Mouse (Mus musculus) neural tube, embryonic 11.5 days (tissue): ENCODE data around the gene Trim46. TPM values are rescaled to one million over a fixed set of nuclear protein-coding genes. Genes with fewer than 3 reads are reported as not detected.

Experiments
- ATAC-seq: fragments of 200-750 bp; cut with Nextera tagmentation; 2 replicates; pipeline ENCODE4 v1.8.0; 2017; ENCODE audit warnings: moderate number of reproducible peaks, mild to moderate bottlenecking, moderate TSS enrichment, moderate library complexity; ENCODE audit not compliant: insufficient read depth, low FRiP score, low TSS enrichment
- DNase-seq: peaks from one replicate; pipeline ENCODE4 v3.0.0-alpha.2; 2015; ENCODE audit warnings: low spot score
- H3K27ac ChIP-seq: fragments of 300-500 bp; sonication (generic); 2 replicates; pipeline ENCODE4 v1.5.1; 2014; ENCODE audit warnings: low read depth, mild to moderate bottlenecking, low read length
- H3K27me3 ChIP-seq: fragments of 300-500 bp; sonication (generic); 2 replicates; pipeline ENCODE4 v1.6.1; 2014; ENCODE audit warnings: mild to moderate bottlenecking, low read length, mixed read lengths; ENCODE audit not compliant: control insufficient read depth, insufficient read depth
- H3K36me3 ChIP-seq: fragments of 300-500 bp; sonication (generic); 2 replicates; pipeline ENCODE4 v1.6.1; 2014; ENCODE audit warnings: mild to moderate bottlenecking, low read length, moderate library complexity, mixed read lengths; ENCODE audit not compliant: control insufficient read depth, insufficient read depth
- H3K4me1 ChIP-seq: fragments of 300-500 bp; sonication (generic); 2 replicates; pipeline ENCODE4 v1.6.1; 2014; ENCODE audit warnings: low read length, mixed read lengths; ENCODE audit not compliant: control insufficient read depth, insufficient read depth
- H3K4me2 ChIP-seq: fragments of 300-500 bp; sonication (generic); 2 replicates; pipeline ENCODE4 v1.6.1; 2014; ENCODE audit warnings: low read depth, mild to moderate bottlenecking, moderate library complexity
- H3K4me3 ChIP-seq: fragments of 300-500 bp; sonication (generic); 2 replicates; pipeline ENCODE4 v1.5.1; 2014; ENCODE audit warnings: low read depth, low read length
- H3K9ac ChIP-seq: fragments of 300-500 bp; sonication (generic); 2 replicates; pipeline ENCODE4 v1.6.1; 2014; ENCODE audit warnings: mild to moderate bottlenecking, low read length
- H3K9me3 ChIP-seq: fragments of 300-500 bp; sonication (generic); 2 replicates; pipeline ENCODE4 v1.6.1; 2016; ENCODE audit warnings: low read length; ENCODE audit not compliant: control insufficient read depth
- WGBS: fragments of 180-500 bp; shearing (Covaris S2); extraction: QIAGEN DNeasy Blood & Tissue Kit; methylation state at CpG from one replicate; pipeline ENCODE4 v1.1.7; 2014; 5-methylcytosine and 5-hydroxymethylcytosine counted together
- microRNA counts: library from miRNA; unstranded; fragments of <30 nt; microRNA quantifications from one replicate; lab custom pipeline; 2015
- microRNA-seq: library from miRNA; unstranded; fragments of <30 nt; microRNA quantifications from one replicate; pipeline ENCODE4, GENCODE M21; 2016
- polyA plus RNA-seq: library from polyadenylated mRNA; unstranded; fragments of >200 nt; fragmentation: Nextera tagmentation; extraction: Ambion mirVana; gene quantifications from 2 replicates; pipeline ENCODE4 v1.2.1, GENCODE M21; 2014

Gene Trim46
- polyA plus RNA-seq, 1 experiment from 2014 or later = 12.8 TPM

DNA sequence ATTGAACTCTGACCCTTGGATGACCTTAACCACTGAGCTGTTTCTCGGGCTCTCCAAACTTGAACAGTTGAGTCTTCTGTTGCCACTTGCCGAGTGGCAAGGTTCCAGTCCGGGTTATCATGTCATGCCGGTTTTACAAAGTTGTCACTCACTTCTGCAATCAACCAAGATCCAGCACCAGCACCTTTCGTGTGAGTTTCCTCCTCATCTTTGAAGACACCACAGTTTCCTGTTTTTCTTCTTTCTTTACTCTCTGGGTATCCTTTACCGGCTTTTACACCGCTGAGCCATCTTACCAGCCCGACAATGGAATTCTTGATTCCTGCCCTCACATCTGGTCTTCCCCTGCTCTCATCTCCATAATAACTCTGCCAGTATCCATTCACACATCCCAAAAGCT, 55.7 kb downstream of the Trim46 start:
- Histone ChIP-seq H3K27ac (no peak overlapping the region), H3K4me2 (no peak overlapping the region), H3K36me3 (peaks cover 2% of the 10 kb centered on the region; the same call in 1 of the 2 replicates), H3K4me3 (no peak overlapping the region), H3K4me1 (no peaks in the 10 kb centered on the region), H3K9ac (no peak overlapping the region), H3K9me3 (no peaks in the 10 kb centered on the region), H3K27me3 (no peaks in the 10 kb centered on the region)
- WGBS = 80% methylated on average over 8 of the region's 8 CpGs
- DNase-seq (no peak), ATAC-seq (no peak)

DNA sequence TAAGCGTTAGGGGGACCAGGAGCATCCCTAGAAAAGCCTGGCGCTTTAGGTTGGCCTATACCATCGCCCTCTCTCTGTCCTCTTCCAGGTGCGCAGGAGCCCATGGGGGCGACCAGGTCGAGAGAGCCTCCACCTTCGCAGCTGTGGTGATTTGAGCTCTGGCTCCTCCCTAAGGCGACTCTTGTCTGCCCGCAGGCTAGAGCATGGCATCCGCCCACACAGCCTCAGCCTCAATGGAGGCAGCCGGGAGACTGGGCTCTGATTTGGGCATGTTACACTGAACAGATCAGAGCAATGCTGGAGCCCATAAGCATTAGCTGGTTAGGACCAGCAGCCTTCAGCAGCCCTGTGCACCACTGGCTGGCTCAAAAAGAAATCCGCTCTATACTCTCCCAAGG, 57.6 kb downstream of the Trim46 start:
- no peak for DNase-seq
- ATAC-seq = no peak
- Histone ChIP-seq H3K36me3 (peaks cover 2% of the 10 kb centered on the region; the same call in 1 of the 2 replicates), H3K27me3 (no peaks in the 10 kb centered on the region), H3K4me1 (peaks cover 13% of the 10 kb centered on the region; the same call in 1 of the 2 replicates), H3K4me3 (no peak overlapping the region), H3K9ac (no peak overlapping the region), H3K27ac (no peak overlapping the region), H3K9me3 (no peaks in the 10 kb centered on the region), H3K4me2 (no peak overlapping the region)
- 74% methylated on average over 12 of the region's 12 CpGs for WGBS

DNA sequence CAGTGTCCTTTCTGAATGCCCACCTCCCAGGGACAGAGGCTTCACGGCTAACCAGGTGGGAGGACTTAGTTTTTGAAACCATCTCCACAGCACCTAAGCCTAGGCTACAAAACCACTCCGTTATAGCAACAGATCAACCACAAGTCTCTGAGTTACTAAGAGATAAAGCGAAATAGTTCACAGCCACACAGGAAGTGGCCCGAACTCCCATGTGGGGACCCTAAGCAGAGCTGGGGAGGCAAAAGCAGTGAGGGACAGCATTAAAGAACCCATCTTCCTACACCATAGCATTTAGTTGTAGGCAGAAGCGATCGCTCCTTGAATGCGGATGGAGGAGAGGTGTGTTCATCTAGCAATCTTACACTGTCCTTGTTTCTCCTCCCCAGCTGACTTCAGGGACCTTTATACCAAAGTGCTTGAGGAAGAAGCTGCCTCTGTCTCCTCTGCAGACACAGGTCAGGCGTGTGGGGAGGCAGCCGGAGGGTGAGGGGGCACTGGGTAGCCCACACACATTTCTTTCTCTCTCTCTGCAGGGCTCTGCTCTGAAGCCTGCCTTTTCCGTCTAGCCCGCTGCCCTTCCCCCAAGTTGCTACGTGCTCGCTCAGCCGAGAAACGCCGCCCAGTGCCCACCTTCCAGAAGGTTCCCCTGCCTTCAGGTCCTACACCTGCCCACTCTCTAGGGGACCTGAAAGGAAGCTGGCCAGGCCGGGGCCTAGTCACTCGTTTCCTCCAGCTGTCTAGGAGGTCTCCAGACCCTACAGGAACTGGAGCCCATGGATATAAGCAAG, 58.2 kb downstream of the Trim46 start:
- Histone ChIP-seq H3K4me1 (peaks cover 16% of the 10 kb centered on the region; the same call in 1 of the 2 replicates), H3K27me3 (no peaks in the 10 kb centered on the region), H3K9ac (no peak overlapping the region), H3K27ac (no peak overlapping the region), H3K36me3 (peaks cover 2% of the 10 kb centered on the region; the same call in 1 of the 2 replicates), H3K9me3 (no peaks in the 10 kb centered on the region), H3K4me2 (no peak overlapping the region), H3K4me3 (no peak overlapping the region)
- DNase-seq = no peak
- 80% methylated on average over 18 of the region's 18 CpGs for WGBS
- no peak for ATAC-seq

DNA sequence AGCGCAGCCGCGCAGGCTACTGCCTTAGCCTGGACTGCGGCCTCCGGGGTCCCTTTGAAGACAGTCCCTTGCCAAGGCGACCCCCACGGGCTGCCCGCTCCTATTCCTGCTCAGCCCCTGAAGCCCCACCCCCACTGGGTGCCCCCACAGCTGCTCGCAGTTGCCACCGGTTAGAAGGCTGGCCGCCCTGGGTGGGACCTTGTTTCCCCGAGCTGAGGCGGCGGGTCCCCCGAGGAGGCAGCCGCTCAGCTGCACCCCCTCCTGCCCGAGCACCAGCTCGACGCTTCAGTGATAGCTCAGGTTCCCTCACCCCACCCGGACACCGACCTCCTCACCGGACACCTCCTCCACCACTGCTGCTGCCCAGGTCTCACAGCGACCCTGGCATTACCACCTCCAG, 58.9 kb downstream of the Trim46 start:
- Histone ChIP-seq H3K4me2 (no peak overlapping the region), H3K4me1 (peaks cover 16% of the 10 kb centered on the region; the same call in 1 of the 2 replicates), H3K27ac (no peak overlapping the region), H3K9ac (no peak overlapping the region), H3K4me3 (0 out of 2 replicates have a peak overlapping the region, but pooled peaks have one; percentile 1), H3K27me3 (no peaks in the 10 kb centered on the region), H3K36me3 (peaks cover 2% of the 10 kb centered on the region; the same call in 1 of the 2 replicates), H3K9me3 (no peaks in the 10 kb centered on the region)
- DNase-seq = no peak
- WGBS = 42% methylated on average over 23 of the region's 23 CpGs
- ATAC-seq = no peak

MicroRNAs within 50 kb of the gene (microRNA counts, 519-probe panel; counts per million panel counts)
- 4,841 counts per million, percentile 87 among the panel's probes with 10 or more counts for microRNA mmu-miR-92b (lab: Ali Mortazavi, UCI)

Small RNAs within 50 kb of the gene (microRNA-seq; reads per million reads assigned to microRNA genes)
- gene Mir92b = 4,972 reads per million, percentile 92 among the genes with 10 or more reads in this experiment

Other genes with a start within 250 kb of the Trim46 start
- gene Rusc1, start 153.0 kb downstream of the Trim46 start, polyA plus RNA-seq = 39.2 and 48.9 TPM in 2 replicates
- gene Gm43738, start 145.2 kb downstream of the Trim46 start, polyA plus RNA-seq = 0.12 TPM in 1 of 2 replicates, not detected in the other
- 384 TPM in 2 replicates for gene Fdps, start 144.3 kb downstream of the Trim46 start, polyA plus RNA-seq
- gene Pklr, start 110.2 kb downstream of the Trim46 start, polyA plus RNA-seq = 1.5 and 2.4 TPM in 2 replicates
- 5.2 and 7.5 TPM in 2 replicates for gene Hcn3, start 86.1 kb downstream of the Trim46 start, polyA plus RNA-seq
- gene Clk2, start 81.5 kb downstream of the Trim46 start, polyA plus RNA-seq = 26.5 and 32.3 TPM in 2 replicates
- 91.2 and 92.8 TPM in 2 replicates for gene Scamp3, start 68.8 kb downstream of the Trim46 start, polyA plus RNA-seq
- gene Fam189b, start 63.2 kb downstream of the Trim46 start, polyA plus RNA-seq = 32.5 and 36.9 TPM in 2 replicates
- gene Gba, start 43.4 kb downstream of the Trim46 start, polyA plus RNA-seq = 44.4 and 46.5 TPM in 2 replicates
- 26.3 and 26.6 TPM in 2 replicates for gene Thbs3, start 31.1 kb downstream of the Trim46 start, polyA plus RNA-seq
- gene Mtx1, start 19.2 kb downstream of the Trim46 start, polyA plus RNA-seq = 181 and 202 TPM in 2 replicates
- 1.6 and 1.8 TPM in 2 replicates for gene Muc1, start 17.3 kb downstream of the Trim46 start, polyA plus RNA-seq
- gene Krtcap2, start 343 bp downstream of the Trim46 start, polyA plus RNA-seq = 237 and 255 TPM in 2 replicates
- gene Dpm3, start 13.0 kb upstream of the Trim46 start, polyA plus RNA-seq = 86.1 and 88.5 TPM in 2 replicates
- gene Slc50a1, start 24.3 kb upstream of the Trim46 start, polyA plus RNA-seq = 33.8 and 37.6 TPM in 2 replicates
- gene Efna1, start 34.8 kb upstream of the Trim46 start, polyA plus RNA-seq = 13.7 and 15.9 TPM in 2 replicates
- 32.7 and 36.5 TPM in 2 replicates for gene Efna3, start 76.7 kb upstream of the Trim46 start, polyA plus RNA-seq
- 20.5 and 21.6 TPM in 2 replicates for gene Efna4, start 91.7 kb upstream of the Trim46 start, polyA plus RNA-seq
- gene Adam15, start 103.7 kb upstream of the Trim46 start, polyA plus RNA-seq = 16.3 and 18.3 TPM in 2 replicates
- 0.20 TPM in 1 of 2 replicates, not detected in the other for gene Dcst2, start 115.7 kb upstream of the Trim46 start, polyA plus RNA-seq
- 0.31 and 0.41 TPM in 2 replicates for gene Dcst1, start 118.9 kb upstream of the Trim46 start, polyA plus RNA-seq
- 0.25 and 0.54 TPM in 2 replicates for gene Zbtb7b, start 148.5 kb upstream of the Trim46 start, polyA plus RNA-seq
- gene Lenep, start 156.5 kb upstream of the Trim46 start, polyA plus RNA-seq = 0.13 and 0.73 TPM in 2 replicates
- gene Flad1, start 165.6 kb upstream of the Trim46 start, polyA plus RNA-seq = 29.4 and 30.9 TPM in 2 replicates
- gene Cks1b, start 172.1 kb upstream of the Trim46 start, polyA plus RNA-seq = 432 and 463 TPM in 2 replicates
- 43.9 and 48.0 TPM in 2 replicates for gene Shc1, start 172.1 kb upstream of the Trim46 start, polyA plus RNA-seq
- gene Pygo2, start 183.9 kb upstream of the Trim46 start, polyA plus RNA-seq = 55.7 and 59.8 TPM in 2 replicates
- gene Pbxip1, start 190.4 kb upstream of the Trim46 start, polyA plus RNA-seq = 8.6 and 9.1 TPM in 2 replicates
- 71.8 and 74.5 TPM in 2 replicates for gene Pmvk, start 208.2 kb upstream of the Trim46 start, polyA plus RNA-seq